Mouse (Mus musculus): Measurements from ENCODE around the gene Pcif1.

DNA sequence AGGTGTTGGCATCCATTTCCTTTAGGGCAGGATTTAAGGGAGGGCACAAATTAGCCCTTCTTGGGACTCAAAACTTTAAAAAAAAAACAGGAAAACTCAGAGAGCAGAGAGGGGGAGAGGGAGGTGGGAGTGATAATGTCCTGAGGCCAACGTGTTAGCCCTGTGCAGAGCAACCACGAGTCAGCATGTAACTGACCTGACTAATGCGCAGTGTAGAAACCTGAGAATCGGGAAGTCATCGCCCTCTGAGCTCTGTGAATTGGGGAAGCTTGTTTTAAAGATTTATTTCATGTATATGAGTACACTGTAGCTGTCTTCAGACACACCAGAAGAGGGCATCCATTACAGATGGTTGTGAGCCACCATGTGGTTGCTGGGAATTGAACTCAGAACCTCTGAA lies 37.7 kb downstream of the Pcif1 start:
- TF ChIP-seq CTCF (conservative IDR thresholded peaks at IDR 0.05 in 1 of 2, IDR thresholded peaks at IDR 0.05 in 1 of 2; ENCODE audit: low read depth in 2 of 2, low read length in 2 of 2), result no peak
- no peak for TF ChIP-seq POLR2A (IDR thresholded peaks at IDR 0.05; ENCODE audit: low read depth, low read length)
- no peak for TF ChIP-seq NELFE (IDR thresholded peaks at IDR 0.05; ENCODE audit: low read depth, low read length)
- no peak for TF ChIP-seq RCOR1 (conservative IDR thresholded peaks at IDR 0.05; ENCODE audit: low read depth, low read length)
- TF ChIP-seq BHLHE40 (IDR thresholded peaks at IDR 0.05; ENCODE audit: low read depth, low read length), result no peak
- no peak for TF ChIP-seq NRF1 (IDR thresholded peaks at IDR 0.05; ENCODE audit: low read depth, low read length)
- no peak for TF ChIP-seq MXI1 (IDR thresholded peaks at IDR 0.05; ENCODE audit: low read depth, low read length)
- no peak for TF ChIP-seq HCFC1 (IDR thresholded peaks at IDR 0.05; ENCODE audit: low read depth, low read length)
- no peak for TF ChIP-seq TCF12 (IDR thresholded peaks at IDR 0.05; ENCODE audit: low read depth, low read length)
- no peak for TF ChIP-seq MYC (IDR thresholded peaks at IDR 0.05; ENCODE audit: low read depth, low read length)
- TF ChIP-seq E2F4 (IDR thresholded peaks at IDR 0.05; ENCODE audit: insufficient replicate concordance, low read depth, low read length), result no peak

Data from CH12.LX (cell line).